Mouse (Mus musculus) midbrain, postnatal 0 days (tissue): ENCODE data around the gene Sorcs2. TPM values are rescaled to one million over a fixed set of nuclear protein-coding genes. Genes with fewer than 3 reads are reported as not detected.

Experiments
- ATAC-seq: fragments of 200-750 bp; cut with Nextera tagmentation; 2 replicates; pipeline ENCODE4 v1.8.0; 2017; ENCODE audit warnings: moderate number of reproducible peaks, mild to moderate bottlenecking, moderate TSS enrichment, moderate library complexity; ENCODE audit not compliant: low FRiP score
- DNase-seq: peaks from one replicate; pipeline ENCODE4 v3.0.0-alpha.2; 2015; ENCODE audit warnings: low spot score
- H3K27ac ChIP-seq: fragments of 300-500 bp; sonication (generic); 2 replicates; pipeline ENCODE4 v1.5.1; 2014; ENCODE audit warnings: low read depth, mild to moderate bottlenecking, low read length, mixed read lengths
- H3K27me3 ChIP-seq: fragments of 300-500 bp; sonication (generic); 2 replicates; pipeline ENCODE4 v1.6.1; 2014; ENCODE audit warnings: low read length, control low read depth, mixed read lengths; ENCODE audit not compliant: insufficient read depth
- H3K36me3 ChIP-seq: fragments of 300-500 bp; sonication (generic); 2 replicates; pipeline ENCODE4 v1.6.1; 2014; ENCODE audit warnings: low read length, control low read depth, mixed read lengths; ENCODE audit not compliant: insufficient read depth
- H3K4me1 ChIP-seq: fragments of 300-500 bp; sonication (generic); 2 replicates; pipeline ENCODE4 v1.6.1; 2014; ENCODE audit warnings: mild to moderate bottlenecking, control low read depth, antibody characterized with exemption, low read length, mixed read lengths; ENCODE audit not compliant: insufficient read depth
- H3K4me2 ChIP-seq: fragments of 300-500 bp; sonication (generic); 2 replicates; pipeline ENCODE4 v1.6.1; 2014; ENCODE audit warnings: low read depth, mild to moderate bottlenecking, low read length, mixed read lengths; ENCODE audit not compliant: poor library complexity, severe bottlenecking
- H3K4me3 ChIP-seq: fragments of 300-500 bp; sonication (generic); 2 replicates; pipeline ENCODE4 v1.5.1; 2014; ENCODE audit warnings: low read depth, mild to moderate bottlenecking, low read length, moderate library complexity
- H3K9ac ChIP-seq: fragments of 300-500 bp; sonication (generic); replicated peaks from 2 replicates; pipeline ENCODE4 v1.6.1; 2014; ENCODE audit warnings: mild to moderate bottlenecking, low read length, moderate library complexity, mixed read lengths; ENCODE audit not compliant: poor library complexity, severe bottlenecking
- H3K9me3 ChIP-seq: fragments of 300-500 bp; sonication (generic); 2 replicates; pipeline ENCODE4 v1.6.1; 2016; ENCODE audit warnings: low read length, control low read depth
- CTCF ChIP-seq: IDR thresholded peaks from 2 replicates; pipeline ENCODE4 v1.5.1; 2016; ENCODE audit warnings: antibody characterized with exemption, mild to moderate bottlenecking
- WGBS: fragments of 180-500 bp; shearing (Covaris S2); extraction: QIAGEN DNeasy Blood & Tissue Kit; methylation state at CpG from one replicate; pipeline ENCODE4 v1.1.7; 2014; 5-methylcytosine and 5-hydroxymethylcytosine counted together
- polyA plus RNA-seq: library from polyadenylated mRNA; unstranded; fragments of >200 nt; fragmentation: Nextera tagmentation; extraction: Ambion mirVana; gene quantifications from 2 replicates; pipeline ENCODE4 v1.2.1, GENCODE M21; 2015
- total RNA-seq: library from RNA; depleted of rRNA; stranded (reverse); fragments of >200 nt; gene quantifications from 2 replicates; pipeline ENCODE4 v1.2.3, GENCODE M21; 2014; rRNA removed

Gene Sorcs2
- total RNA-seq: 49.2 and 50.3 TPM in 2 replicates
- 14.1 and 16.1 TPM in 2 replicates for polyA plus RNA-seq

DNA sequence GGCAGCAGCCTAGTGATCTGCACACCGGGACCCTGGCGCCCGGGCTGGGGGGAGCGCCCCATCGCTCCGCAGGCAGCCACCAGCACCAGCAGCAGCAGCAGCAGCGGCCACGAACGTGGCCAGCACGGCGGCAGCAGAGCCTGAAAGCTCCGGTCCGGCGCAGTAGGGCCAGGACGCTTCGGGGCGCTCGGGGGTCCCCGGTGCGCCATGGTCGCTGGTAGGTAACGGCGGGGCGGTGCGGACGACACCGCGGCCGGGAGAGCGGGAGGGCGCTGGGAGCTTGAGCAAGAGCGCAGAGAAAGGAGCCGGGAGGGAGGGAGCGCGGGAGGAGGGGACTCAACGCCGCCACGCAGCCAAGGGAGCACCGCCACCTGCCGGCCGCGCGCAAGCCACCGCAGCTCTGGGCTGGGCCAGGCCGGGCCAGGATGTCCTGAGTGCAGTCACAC lies at the start of gene Sorcs2:
Sorcs2 (minus strand) TSS at position 303 of the 446 bp plus-strand sequence.
- H3K9ac ChIP-seq: peak within 1 kb of the TSS; percentile 77
- H3K9me3 ChIP-seq: no peaks in the 10 kb centered on the region
- peak; percentile 86 for DNase-seq
- peak; percentile 89 for TF ChIP-seq CTCF
- H3K27me3 ChIP-seq: no peaks in the 10 kb centered on the region
- H3K4me1 ChIP-seq: peaks cover 10% of the 10 kb centered on the region
- peak within 1 kb of the TSS; percentile 97 for H3K4me2 ChIP-seq
- H3K36me3 ChIP-seq: no peaks in the 10 kb centered on the region
- under 1% methylated on average over 40 of the region's 45 CpGs for WGBS
- peak within 1 kb of the TSS; percentile 90 for H3K4me3 ChIP-seq
- peak; percentile 83 for ATAC-seq
- H3K27ac ChIP-seq: no peak within 1 kb of the TSS

DNA sequence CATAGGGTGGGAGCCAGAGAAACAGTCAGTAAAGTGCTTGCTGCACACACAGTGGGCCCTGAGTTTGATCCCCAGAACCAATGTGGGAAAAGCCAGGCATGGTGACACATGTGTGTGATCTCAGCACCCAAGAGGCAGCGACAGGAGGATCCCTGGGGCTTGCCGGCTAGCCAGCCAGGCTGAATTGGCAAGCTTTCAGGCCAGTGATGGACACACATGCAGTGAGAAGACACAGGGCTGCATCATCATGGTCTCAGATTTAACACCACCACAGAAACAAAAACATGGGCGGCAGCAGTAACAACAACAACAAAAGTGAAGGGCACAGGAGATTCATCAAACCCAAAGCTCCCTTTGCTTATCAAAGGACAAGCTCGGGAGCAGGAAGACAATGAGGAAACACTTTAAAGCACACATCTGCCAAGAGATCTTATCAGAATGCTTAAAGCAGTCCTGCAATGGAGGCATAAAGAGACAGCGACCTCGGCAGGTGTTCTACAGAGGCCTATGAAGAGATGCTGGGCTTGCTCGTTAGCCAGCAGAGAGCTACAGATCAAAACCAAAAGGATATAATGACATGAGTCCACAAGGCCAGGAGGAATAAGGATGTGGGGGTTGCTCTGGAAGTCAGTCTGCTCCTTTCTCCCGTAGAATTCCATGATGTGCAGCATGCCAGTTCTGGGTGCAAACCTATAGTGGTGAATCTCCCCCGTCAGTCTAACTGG lies 48.4 kb upstream of the Sorcs2 start:
- Histone ChIP-seq H3K9me3 (no peaks in the 10 kb centered on the region), H3K36me3 (no peaks in the 10 kb centered on the region), H3K4me3 (no peak overlapping the region), H3K4me2 (no peak overlapping the region), H3K9ac (no peak overlapping the region), H3K27me3 (no peaks in the 10 kb centered on the region), H3K4me1 (no peaks in the 10 kb centered on the region), H3K27ac (no peak overlapping the region)
- DNase-seq (no peak), ATAC-seq (no peak)
- TF ChIP-seq CTCF: no peak
- 41% methylated on average over 9 of the region's 9 CpGs for WGBS

DNA sequence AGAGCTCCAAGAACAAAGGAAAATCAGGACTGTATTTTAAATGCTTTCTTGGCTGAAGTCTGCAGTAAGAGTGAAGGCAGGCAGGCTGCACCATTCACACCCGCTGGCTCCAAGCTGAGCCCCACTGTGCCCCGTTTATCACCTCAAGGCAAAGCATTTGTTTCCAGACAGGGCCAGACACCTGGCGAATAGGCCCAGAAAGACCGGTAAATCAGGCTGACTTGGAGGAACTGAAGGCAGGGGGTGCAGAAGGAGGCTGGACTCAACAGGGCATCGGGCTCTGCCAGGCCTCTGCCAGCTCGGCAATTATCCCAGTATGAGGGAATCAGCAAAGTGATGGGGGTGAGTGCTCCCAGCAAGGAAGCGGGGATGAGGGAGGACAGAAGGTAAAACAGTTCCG lies 47.1 kb upstream of the Sorcs2 start:
- H3K9me3 ChIP-seq: no peaks in the 10 kb centered on the region
- no peaks in the 10 kb centered on the region for H3K4me1 ChIP-seq
- no peak overlapping the region for H3K4me3 ChIP-seq
- no peak overlapping the region for H3K4me2 ChIP-seq
- TF ChIP-seq CTCF: no peak
- DNase-seq: peak; percentile 44
- H3K36me3 ChIP-seq: no peaks in the 10 kb centered on the region
- H3K9ac ChIP-seq: no peak overlapping the region
- ATAC-seq: no peak
- no peak overlapping the region for H3K27ac ChIP-seq
- H3K27me3 ChIP-seq: no peaks in the 10 kb centered on the region
- WGBS: 33% methylated on average over 8 of the region's 8 CpGs

DNA sequence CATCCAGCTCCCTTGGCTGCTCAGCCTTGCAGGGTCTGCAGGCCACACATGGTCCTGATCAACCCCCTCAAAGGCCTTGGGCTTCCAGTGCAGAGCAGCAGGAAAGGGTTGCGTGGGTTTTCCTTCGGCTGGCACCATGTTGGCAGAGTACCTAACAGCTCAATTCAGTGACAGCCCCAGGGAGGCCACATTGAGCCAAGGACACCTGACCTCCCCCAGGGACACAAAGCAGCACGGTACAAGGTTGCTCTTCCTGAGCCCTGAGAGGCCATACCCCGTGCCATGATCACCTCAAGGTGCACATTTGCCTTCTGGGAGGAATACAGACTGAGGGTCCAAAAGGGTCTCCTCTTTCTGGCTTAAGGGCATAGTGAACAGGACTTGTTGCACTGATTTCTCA lies 46.7 kb upstream of the Sorcs2 start:
- no peaks in the 10 kb centered on the region for H3K27me3 ChIP-seq
- ATAC-seq: no peak
- DNase-seq: no peak
- no peak for TF ChIP-seq CTCF
- no peaks in the 10 kb centered on the region for H3K9me3 ChIP-seq
- no peaks in the 10 kb centered on the region for H3K4me1 ChIP-seq
- 60% methylated on average over 4 of the region's 4 CpGs for WGBS
- no peak overlapping the region for H3K27ac ChIP-seq
- H3K9ac ChIP-seq: no peak overlapping the region
- no peaks in the 10 kb centered on the region for H3K36me3 ChIP-seq
- no peak overlapping the region for H3K4me3 ChIP-seq
- H3K4me2 ChIP-seq: no peak overlapping the region

DNA sequence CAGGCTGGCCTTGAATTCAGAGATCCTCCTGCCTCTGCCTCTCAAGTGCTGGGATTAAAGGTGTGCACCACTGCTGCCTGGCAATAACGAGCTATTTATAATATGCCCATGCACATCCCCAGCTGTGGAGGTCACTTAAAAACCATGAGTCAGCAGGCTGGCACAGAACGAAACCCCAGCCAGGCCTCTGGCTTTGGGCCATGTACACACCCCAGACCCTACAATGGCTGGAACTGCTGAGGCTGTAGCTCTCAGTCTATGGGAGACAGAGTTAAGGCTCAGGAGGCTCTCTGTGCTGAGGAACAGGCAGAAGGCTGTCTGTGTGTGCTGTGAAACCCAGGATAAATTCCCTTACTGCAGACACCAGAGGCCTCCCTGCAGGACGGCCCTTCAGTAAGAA lies 42.8 kb upstream of the Sorcs2 start:
- H3K4me2 ChIP-seq: no peak overlapping the region
- no peak for TF ChIP-seq CTCF
- WGBS: 56% methylated on average over 3 of the region's 3 CpGs

DNA sequence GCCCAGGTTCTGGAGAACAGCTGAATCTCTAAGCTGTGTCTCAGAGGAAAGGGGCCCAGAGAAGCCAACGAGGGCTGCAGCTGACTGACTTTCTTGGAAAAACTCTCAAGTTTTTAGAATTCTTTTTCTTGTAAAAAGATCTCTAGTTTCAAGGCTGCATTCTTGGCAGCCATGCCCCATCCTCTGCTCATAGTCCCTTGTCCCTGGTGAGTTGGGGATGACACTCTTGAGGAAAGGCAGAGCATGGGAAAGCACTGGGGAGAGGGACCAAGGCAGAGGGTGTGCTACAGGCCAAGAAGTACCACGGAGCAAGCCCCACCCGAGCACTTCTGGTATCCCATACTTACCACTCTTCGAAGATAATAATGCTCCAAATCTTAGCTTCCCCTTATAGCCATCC lies 38.9 kb upstream of the Sorcs2 start:
- DNase-seq (no peak), ATAC-seq (no peak)
- Histone ChIP-seq H3K9ac (no peak overlapping the region), H3K4me1 (no peaks in the 10 kb centered on the region), H3K36me3 (no peaks in the 10 kb centered on the region), H3K27me3 (no peaks in the 10 kb centered on the region), H3K27ac (no peak overlapping the region), H3K4me2 (no peak overlapping the region), H3K9me3 (no peaks in the 10 kb centered on the region), H3K4me3 (no peak overlapping the region)
- no peak for TF ChIP-seq CTCF
- 76% methylated on average over 4 of the region's 4 CpGs for WGBS

More for the DNA sequence above, 42.8 kb upstream of the Sorcs2 start:
- no peaks in the 10 kb centered on the region for H3K27me3 ChIP-seq
- no peaks in the 10 kb centered on the region for H3K9me3 ChIP-seq
- DNase-seq (no peak), ATAC-seq (no peak)
- no peak overlapping the region for H3K27ac ChIP-seq
- H3K36me3 ChIP-seq: no peaks in the 10 kb centered on the region
- H3K4me3 ChIP-seq: no peak overlapping the region
- H3K9ac ChIP-seq: no peak overlapping the region
- H3K4me1 ChIP-seq: no peaks in the 10 kb centered on the region
